Mouse (Mus musculus): Measurements from ENCODE around the gene Gm8126. TPM values are rescaled to one million over a fixed set of nuclear protein-coding genes. Genes with fewer than 3 reads are reported as not detected.

The Gm8126 gene
- polyA plus RNA-seq (2012): not detected in 2 replicates

GRCm38 (mm10) chr14:43258349-43258748 is at the start of gene Gm8126:
Gm8126 (plus strand) TSS chr14:43258649.

GRCm38 (mm10) chr14:43235204-43235603 is 23.2 kb upstream of the Gm8126 start, which contains the start of gene Gm8122:
Gm8122 (minus strand) TSS chr14:43235304.

DNA sequence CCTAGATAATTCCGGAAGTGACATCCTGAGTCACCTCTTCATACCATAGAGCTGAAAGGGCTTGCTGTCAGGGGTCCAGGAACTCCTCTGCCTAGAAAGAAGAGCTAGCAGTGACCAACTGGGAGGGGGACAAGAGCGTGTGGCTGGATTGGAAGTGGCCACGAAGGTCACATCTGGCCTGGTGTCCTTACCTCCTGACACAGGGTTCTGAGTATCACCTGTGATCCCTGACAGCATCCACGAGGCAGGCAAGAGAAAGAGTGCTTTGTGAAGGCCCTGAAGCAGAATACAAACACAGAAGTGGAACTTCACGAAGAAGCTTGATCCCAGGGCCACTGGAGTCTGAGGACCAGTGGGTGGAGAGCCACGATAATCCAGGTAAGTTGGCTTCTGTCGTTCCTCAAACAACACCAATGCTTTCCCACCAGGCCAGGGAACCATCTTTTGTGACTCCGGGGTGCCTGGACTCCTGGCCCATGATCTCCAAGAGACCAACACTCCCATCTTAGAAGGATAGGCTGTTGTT is 16.6 kb downstream of the Gm8126 start, which contains the start of gene Gm9732:
Gm9732 (plus strand) TSS at position 51 of the 526 bp plus-strand sequence.

DNA sequence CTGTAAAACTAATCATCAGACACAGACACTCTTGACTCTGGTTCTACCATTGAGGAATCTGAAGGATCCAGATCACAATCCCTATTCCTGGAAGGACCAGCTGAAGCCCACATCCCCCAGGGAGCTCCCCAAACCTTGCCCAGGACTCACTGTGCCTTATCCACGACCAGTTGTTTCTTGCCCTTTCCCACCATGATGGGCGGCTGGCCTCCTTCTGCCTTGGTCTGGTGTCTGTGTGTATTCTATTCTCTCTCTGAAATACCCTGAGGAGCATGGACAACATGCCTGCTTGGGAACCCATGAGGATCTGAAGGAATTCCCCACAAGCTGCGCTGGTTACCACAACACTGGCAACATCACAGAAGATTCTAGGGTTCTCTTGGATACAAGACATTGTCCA is 35.1 kb downstream of the Gm8126 start, which contains the start of gene Gm8127:
Gm8127 (minus strand) TSS at position 330 of the 400 bp plus-strand sequence.

Other genes with a start within 250 kb of the Gm8126 start
- gene Gm10376, start 243.0 kb upstream of the Gm8126 start, polyA plus RNA-seq (2012): not detected in 2 replicates
- gene Gm8094, start 182.0 kb upstream of the Gm8126 start, polyA plus RNA-seq (2012): 0.06 TPM in 1 of 2 replicates, not detected in the other
- not detected in 2 replicates for gene Gm8104, start 158.0 kb upstream of the Gm8126 start, polyA plus RNA-seq (2012)
- not detected in 2 replicates for gene Gm7233, start 78.8 kb upstream of the Gm8126 start, polyA plus RNA-seq (2012)
- not detected in 2 replicates for gene Gm8122, start 23.3 kb upstream of the Gm8126 start, polyA plus RNA-seq (2012)
- gene Gm9732, start 16.4 kb downstream of the Gm8126 start, polyA plus RNA-seq (2012): not detected in 2 replicates
- not detected in 2 replicates for gene Gm8127, start 35.2 kb downstream of the Gm8126 start, polyA plus RNA-seq (2012)
- not detected in 2 replicates for gene 1700001F09Rik, start 89.2 kb downstream of the Gm8126 start, polyA plus RNA-seq (2012)
- not detected in 2 replicates for gene Gm8138, start 157.7 kb downstream of the Gm8126 start, polyA plus RNA-seq (2012)